Mouse (Mus musculus) kidney, adult 2 months (tissue): ENCODE measurements at regions not wholly inside any gene's neighbourhood (a gene's known extent, or its start where the extent isn't known, plus 50 kb on each side); places are given as distances from the start of the nearest gene placed in this dataset.

ENCODE experiments used
- DNase-seq: peaks from one replicate; pipeline ENCODE4 v3.0.0; 2021
- H3K27ac ChIP-seq: fragments of 200-500 bp; 2 replicates; pipeline ENCODE4 v1.5.1; 2012; ENCODE audit warnings: low read depth, low read length, control low read depth, inconsistent platforms; ENCODE audit not compliant: insufficient read depth
- H3K27me3 ChIP-seq: fragments of 200-500 bp; replicated peaks from 2 replicates; pipeline ENCODE4 v1.6.1; 2012; ENCODE audit warnings: mild to moderate bottlenecking, moderate library complexity, low read length, inconsistent platforms; ENCODE audit not compliant: control insufficient read depth, insufficient read depth
- H3K36me3 ChIP-seq: fragments of 200-500 bp; 2 replicates; pipeline ENCODE4 v1.6.1; 2012; ENCODE audit warnings: mild to moderate bottlenecking, moderate library complexity, low read length, inconsistent platforms; ENCODE audit not compliant: control insufficient read depth, insufficient read depth
- H3K4me1 ChIP-seq: fragments of 200-500 bp; 2 replicates; pipeline ENCODE4 v1.6.1; 2011; ENCODE audit warnings: low read length; ENCODE audit not compliant: control insufficient read depth, insufficient read depth
- H3K4me3 ChIP-seq: fragments of 200-500 bp; 2 replicates; pipeline ENCODE4 v1.5.1; 2011; ENCODE audit warnings: mild to moderate bottlenecking, low read depth, low read length, control low read depth; ENCODE audit not compliant: insufficient read depth
- CTCF ChIP-seq: fragments of 200-500 bp; conservative IDR thresholded peaks from 2 replicates; pipeline ENCODE4 v1.5.1; 2011; ENCODE audit warnings: low read depth, mild to moderate bottlenecking, control low read depth, low read length, moderate library complexity, mixed read lengths; ENCODE audit not compliant: insufficient read depth, insufficient read length
- POLR2A ChIP-seq: fragments of 200-500 bp; IDR thresholded peaks from one replicate; pipeline ENCODE4 v1.6.1; 2011; ENCODE audit warnings: low read depth, low read length, control low read depth
- WGBS: fragments of 180-500 bp; shearing (Covaris S2); methylation state at CpG from one replicate; pipeline ENCODE4 v1.1.7; 2018; 5-methylcytosine and 5-hydroxymethylcytosine counted together

DNA sequence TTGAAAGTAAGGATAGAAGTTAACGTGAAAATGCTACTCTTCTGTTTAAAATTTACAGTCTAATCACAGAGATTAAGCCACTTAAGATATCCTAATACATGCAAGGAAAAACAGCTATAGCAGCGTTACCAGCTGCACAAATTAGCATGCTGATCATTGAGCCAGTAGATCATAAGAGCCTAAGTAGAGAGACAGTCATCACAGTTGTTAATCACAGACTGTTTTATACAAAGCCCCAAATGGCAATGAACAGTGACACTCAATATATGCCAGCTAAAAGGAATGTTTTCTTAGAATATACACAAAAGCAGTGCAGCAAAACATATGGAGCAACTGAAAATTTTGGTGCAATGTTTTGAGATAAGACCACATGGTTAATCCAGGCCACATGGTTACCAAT is 64.7 kb upstream of the Ppp1r3a start:
- 68% methylated on average over 2 of the region's 2 CpGs for WGBS
- TF ChIP-seq CTCF (no peak), POLR2A (no peak)
- no peaks in the 10 kb centered on the region for H3K36me3 ChIP-seq

GRCm38 (mm10) chr6:14824777-14825176 is 69.7 kb upstream of the Ppp1r3a start:
- TF ChIP-seq CTCF (no peak), POLR2A (no peak)
- DNase-seq, result no peak
- Histone ChIP-seq H3K4me3 (no peak overlapping the region), H3K27me3 (no peaks in the 10 kb centered on the region; the same call in 1 of the 2 replicates), H3K27ac (no peak overlapping the region), H3K4me1 (no peaks in the 10 kb centered on the region), H3K36me3 (no peaks in the 10 kb centered on the region)

More for the DNA sequence above, 64.7 kb upstream of the Ppp1r3a start:
- Histone ChIP-seq H3K4me1 (no peaks in the 10 kb centered on the region), H3K4me3 (no peak overlapping the region), H3K27me3 (no peaks in the 10 kb centered on the region), H3K27ac (no peak overlapping the region)
- DNase-seq, result no peak

- Histone ChIP-seq H3K4me1 (no peaks in the 10 kb centered on the region), H3K27me3 (no peaks in the 10 kb centered on the region), H3K36me3 (no peaks in the 10 kb centered on the region), H3K4me3 (no peak overlapping the region), H3K27ac (no peak overlapping the region)
- WGBS, result 6% methylated on average over 2 of the region's 2 CpGs
- DNase-seq, result peak; percentile 14
- TF ChIP-seq CTCF (no peak), POLR2A (no peak)
Observed at GRCm38 (mm10) chr6:14838910-14839309, 62.2 kb upstream of the Foxp2 start.
